Mouse (Mus musculus): ENCODE measurements at regions not wholly inside any gene's neighbourhood (a gene's known extent, or its start where the extent isn't known, plus 50 kb on each side); places are given as distances from the start of the nearest gene placed in this dataset.

DNA sequence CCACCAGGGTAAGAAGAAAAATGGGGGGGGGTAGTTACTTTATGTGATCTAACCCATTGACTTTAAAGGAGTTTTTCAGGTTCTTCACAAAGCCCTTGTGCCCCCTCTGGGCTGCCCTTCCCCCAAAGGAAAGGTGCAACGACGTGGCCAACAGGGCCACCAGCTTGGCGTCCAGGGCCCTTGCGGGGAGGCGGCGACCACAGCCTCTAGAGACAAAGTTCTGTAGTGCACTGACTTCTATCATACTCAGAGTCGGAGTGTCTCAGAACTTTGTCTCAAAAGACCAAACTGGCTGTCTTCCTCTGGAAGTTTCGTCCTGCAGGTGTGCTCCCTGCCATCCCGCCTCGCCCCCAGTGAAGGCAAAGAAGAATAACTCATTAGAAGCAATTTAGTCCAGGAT, 162.9 kb upstream of the Nfe2l3 start:
- TF ChIP-seq CTCF (IDR thresholded peaks at IDR 0.05; ENCODE audit: low read depth, low read length) (no peak), POLR2A (IDR thresholded peaks at IDR 0.05; ENCODE audit: borderline replicate concordance, low read depth, low read length) (no peak)

All from bone marrow macrophage, adult 2 months (primary cell).